Mouse (Mus musculus) neural tube, embryonic 14.5 days (tissue): ENCODE results near the gene 2900026A02Rik. TPM values are rescaled to one million over a fixed set of nuclear protein-coding genes. Genes with fewer than 3 reads are reported as not detected.

Experiments used
- ATAC-seq: fragments of 200-750 bp; cut with Nextera tagmentation; 2 replicates; pipeline ENCODE4 v1.8.0; 2017; ENCODE audit warnings: low read depth, mild to moderate bottlenecking, moderate TSS enrichment, moderate library complexity
- H3K27ac ChIP-seq: fragments of 300-500 bp; sonication (generic); 2 replicates; pipeline ENCODE4 v1.5.1; 2014; ENCODE audit warnings: low read depth, mild to moderate bottlenecking, control low read depth, low read length, moderate library complexity, mixed read lengths
- H3K27me3 ChIP-seq: fragments of 300-500 bp; sonication (generic); 2 replicates; pipeline ENCODE4 v1.6.1; 2014; ENCODE audit warnings: low read length; ENCODE audit not compliant: control insufficient read depth, insufficient read depth
- H3K36me3 ChIP-seq: fragments of 300-500 bp; sonication (generic); 2 replicates; pipeline ENCODE4 v1.6.1; 2014; ENCODE audit warnings: low read length, mixed read lengths; ENCODE audit not compliant: control insufficient read depth, insufficient read depth
- H3K4me1 ChIP-seq: fragments of 300-500 bp; sonication (generic); 2 replicates; pipeline ENCODE4 v1.6.1; 2014; ENCODE audit warnings: low read length; ENCODE audit not compliant: control insufficient read depth, insufficient read depth
- H3K4me2 ChIP-seq: fragments of 300-500 bp; sonication (generic); 2 replicates; pipeline ENCODE4 v1.6.1; 2014; ENCODE audit warnings: mild to moderate bottlenecking, low read depth, low read length, control low read depth
- H3K4me3 ChIP-seq: fragments of 300-500 bp; sonication (generic); 2 replicates; pipeline ENCODE4 v1.5.1; 2014; ENCODE audit warnings: low read depth, low read length, control low read depth, mixed read lengths
- H3K9ac ChIP-seq: fragments of 300-500 bp; sonication (generic); replicated peaks from 2 replicates; pipeline ENCODE4 v1.6.1; 2014; ENCODE audit warnings: low read depth, mild to moderate bottlenecking, control low read depth, low read length, mixed read lengths
- H3K9me3 ChIP-seq: fragments of 300-500 bp; sonication (generic); 2 replicates; pipeline ENCODE4 v1.6.1; 2016; ENCODE audit warnings: low read length; ENCODE audit not compliant: control insufficient read depth
- WGBS: fragments of 180-500 bp; shearing (Covaris S2); extraction: QIAGEN DNeasy Blood & Tissue Kit; methylation state at CpG from one replicate; pipeline ENCODE4 v1.1.7; 2014; 5-methylcytosine and 5-hydroxymethylcytosine counted together
- polyA plus RNA-seq: library from polyadenylated mRNA; unstranded; fragments of >200 nt; fragmentation: Nextera tagmentation; extraction: Ambion mirVana; gene quantifications from 2 replicates; pipeline ENCODE4 v1.2.1, GENCODE M21; 2014

The 2900026A02Rik gene
- polyA plus RNA-seq, 1 experiment from 2014 or later, result 2.1 TPM

GRCm38 (mm10) chr5:113208622-113209400 is 12.2 kb downstream of the 2900026A02Rik start:
- peak; percentile 76; the same call in 1 of the 2 replicates for ATAC-seq
- Histone ChIP-seq H3K36me3 (no peaks in the 10 kb centered on the region), H3K4me2 (no peak overlapping the region), H3K4me3 (no peak overlapping the region), H3K4me1 (no peaks in the 10 kb centered on the region), H3K27ac (peak overlapping the region; percentile 13), H3K27me3 (no peaks in the 10 kb centered on the region), H3K9ac (no peak overlapping the region), H3K9me3 (no peaks in the 10 kb centered on the region)
- WGBS, result 37% methylated on average over 11 of the region's 11 CpGs

DNA sequence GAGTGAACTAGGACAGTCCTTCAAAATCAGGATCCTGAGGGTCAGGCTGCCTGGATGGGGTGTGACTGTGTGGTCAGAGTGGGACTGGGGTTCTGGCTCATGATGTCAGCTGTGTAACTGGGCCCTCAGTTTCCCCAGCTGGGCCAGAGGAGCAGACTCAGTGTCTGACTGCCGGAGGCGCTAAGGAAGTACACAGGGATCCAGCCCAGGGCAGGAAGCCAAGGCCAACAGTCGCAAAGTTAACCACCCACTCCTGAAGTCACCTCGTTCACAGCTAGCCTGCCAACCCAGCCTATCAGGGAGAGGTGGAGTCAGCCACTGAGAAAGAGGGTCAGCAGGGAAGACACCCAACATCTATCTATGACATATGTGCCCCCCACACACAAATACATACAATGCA is 13.0 kb downstream of the 2900026A02Rik start:
- no peak overlapping the region for H3K4me3 ChIP-seq
- H3K36me3 ChIP-seq, result no peaks in the 10 kb centered on the region
- peaks cover 2% of the 10 kb centered on the region; the same call in 1 of the 2 replicates for H3K9me3 ChIP-seq
- H3K27me3 ChIP-seq, result no peaks in the 10 kb centered on the region
- no peak for ATAC-seq
- peak overlapping the region; percentile 10; the same call in 1 of the 2 replicates for H3K27ac ChIP-seq
- H3K4me1 ChIP-seq, result no peaks in the 10 kb centered on the region
- no peak overlapping the region for H3K9ac ChIP-seq
- no peak overlapping the region for H3K4me2 ChIP-seq
- WGBS, result 64% methylated on average over 4 of the region's 4 CpGs

GRCm38 (mm10) chr5:113206670-113207352 is 14.2 kb downstream of the 2900026A02Rik start:
- H3K9me3 ChIP-seq, result peaks cover 3% of the 10 kb centered on the region; the same call in 1 of the 2 replicates
- 68% methylated on average over 9 of the region's 9 CpGs for WGBS

DNA sequence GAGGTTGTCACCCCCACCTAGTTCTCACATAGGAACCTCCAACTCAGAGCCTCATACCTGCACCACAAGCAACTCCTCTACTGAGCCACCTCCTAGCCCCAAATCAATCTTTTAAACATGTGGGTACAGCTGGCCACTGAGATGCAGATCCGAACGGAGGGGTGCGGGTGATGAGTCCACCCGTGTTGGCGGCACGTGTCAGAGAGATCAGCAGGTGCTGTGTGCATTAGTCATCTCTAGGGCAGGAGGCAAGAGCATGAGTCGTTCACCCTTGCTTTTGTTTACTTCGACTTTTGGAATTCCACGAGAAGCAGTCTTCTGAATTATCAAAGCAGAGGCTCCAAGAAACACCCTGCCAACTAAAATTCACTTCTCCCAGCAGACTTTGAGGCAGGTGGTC is 16.8 kb downstream of the 2900026A02Rik start:
- Histone ChIP-seq H3K27me3 (no peaks in the 10 kb centered on the region), H3K4me3 (no peak overlapping the region), H3K27ac (no peak overlapping the region), H3K4me2 (no peak overlapping the region), H3K36me3 (no peaks in the 10 kb centered on the region), H3K9me3 (peaks cover 3% of the 10 kb centered on the region; the same call in 1 of the 2 replicates), H3K9ac (no peak overlapping the region), H3K4me1 (no peaks in the 10 kb centered on the region)
- no peak for ATAC-seq
- 92% methylated on average over 9 of the region's 9 CpGs for WGBS

More at GRCm38 (mm10) chr5:113206670-113207352, 14.2 kb downstream of the 2900026A02Rik start:
- no peaks in the 10 kb centered on the region for H3K27me3 ChIP-seq
- no peak overlapping the region for H3K4me3 ChIP-seq
- H3K27ac ChIP-seq, result no peak overlapping the region
- H3K9ac ChIP-seq, result no peak overlapping the region
- ATAC-seq, result no peak
- H3K36me3 ChIP-seq, result no peaks in the 10 kb centered on the region
- no peak overlapping the region for H3K4me2 ChIP-seq
- H3K4me1 ChIP-seq, result no peaks in the 10 kb centered on the region

- Histone ChIP-seq H3K27me3 (no peaks in the 10 kb centered on the region), H3K36me3 (no peaks in the 10 kb centered on the region), H3K4me2 (no peak overlapping the region), H3K9me3 (peaks cover 3% of the 10 kb centered on the region; the same call in 1 of the 2 replicates), H3K4me3 (no peak overlapping the region), H3K4me1 (no peaks in the 10 kb centered on the region), H3K27ac (no peak overlapping the region), H3K9ac (no peak overlapping the region)
- WGBS, result 90% methylated on average over 10 of the region's 10 CpGs
- no peak for ATAC-seq
Observed at GRCm38 (mm10) chr5:113199772-113200134, 21.3 kb downstream of the 2900026A02Rik start.

DNA sequence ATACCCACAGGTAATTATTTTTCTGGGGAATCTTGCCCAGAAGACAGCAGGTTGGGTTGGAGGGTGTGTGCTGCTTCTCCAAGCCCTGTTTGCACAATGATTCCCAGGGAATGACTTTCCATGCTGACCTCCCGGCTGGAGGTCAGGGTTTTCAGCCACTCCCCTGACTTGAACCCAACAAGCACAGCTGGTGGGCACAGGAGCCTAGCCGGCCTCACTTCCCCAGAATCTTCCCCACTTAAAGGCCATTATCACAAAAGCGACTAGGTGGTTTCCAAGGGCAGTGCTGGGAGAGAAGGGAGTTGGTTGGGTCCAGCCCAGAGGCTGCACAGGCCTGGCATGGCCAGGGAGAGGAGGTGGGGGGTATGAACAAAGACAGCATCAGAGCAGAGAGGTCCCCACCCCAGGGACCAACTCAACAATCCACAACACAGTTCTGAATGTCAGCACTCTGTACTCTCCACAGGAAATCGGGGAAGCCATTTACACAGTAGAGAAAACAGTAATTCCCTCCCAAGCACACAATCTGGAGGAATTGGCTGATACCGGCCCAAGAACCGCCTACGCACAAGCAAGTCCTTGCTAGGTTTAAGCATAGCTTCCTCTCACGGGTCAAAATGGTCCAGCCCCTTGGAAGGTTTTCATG is 21.8 kb downstream of the 2900026A02Rik start:
- Histone ChIP-seq H3K27me3 (no peaks in the 10 kb centered on the region), H3K4me2 (no peak overlapping the region), H3K9ac (no peak overlapping the region), H3K4me3 (no peak overlapping the region), H3K9me3 (peaks cover 3% of the 10 kb centered on the region; the same call in 1 of the 2 replicates), H3K27ac (no peak overlapping the region), H3K4me1 (no peaks in the 10 kb centered on the region), H3K36me3 (no peaks in the 10 kb centered on the region)
- whole genome bisulfite sequencing, result 44% methylated on average over 8 of the region's 8 CpGs
- ATAC-seq, result no peak

GRCm38 (mm10) chr5:113196916-113197794 is 23.9 kb downstream of the 2900026A02Rik start:
- Histone ChIP-seq H3K4me3 (no peak overlapping the region), H3K27me3 (no peaks in the 10 kb centered on the region), H3K9me3 (no peaks in the 10 kb centered on the region), H3K36me3 (no peaks in the 10 kb centered on the region), H3K4me2 (no peak overlapping the region), H3K4me1 (0 out of 2 replicates have a peak, but pooled peaks cover under 1% of the 10 kb centered on the region), H3K27ac (peak overlapping the region; percentile 34; the same call in 1 of the 2 replicates), H3K9ac (no peak overlapping the region)
- 40% methylated on average over 9 of the region's 9 CpGs for WGBS
- no peak for ATAC-seq

- no peak overlapping the region for H3K27ac ChIP-seq
- H3K9me3 ChIP-seq, result no peaks in the 10 kb centered on the region
- WGBS, result 91% methylated on average over 6 of the region's 6 CpGs
- 0 out of 2 replicates have a peak, but pooled peaks cover 2% of the 10 kb centered on the region for H3K4me1 ChIP-seq
- no peak overlapping the region for H3K9ac ChIP-seq
- H3K4me2 ChIP-seq, result no peak overlapping the region
- no peak for ATAC-seq
- H3K36me3 ChIP-seq, result no peaks in the 10 kb centered on the region
- no peaks in the 10 kb centered on the region for H3K27me3 ChIP-seq
- H3K4me3 ChIP-seq, result no peak overlapping the region
Observed at GRCm38 (mm10) chr5:113195907-113196306, 25.1 kb downstream of the 2900026A02Rik start.
